Mouse (Mus musculus) lung, embryonic 14.5 days (tissue): ENCODE measurements around the gene Lars2. TPM values are rescaled to one million over a fixed set of nuclear protein-coding genes. Genes with fewer than 3 reads are reported as not detected.

Experiments used
- ATAC-seq: fragments of 200-750 bp; cut with Nextera tagmentation; 2 replicates; pipeline ENCODE4 v1.8.0; 2017; ENCODE audit warnings: mild to moderate bottlenecking, moderate TSS enrichment, moderate library complexity; ENCODE audit not compliant: insufficient read depth
- DNase-seq: peaks from one replicate; pipeline ENCODE4 v3.0.0-alpha.2; 2015
- H3K27ac ChIP-seq: fragments of 300-500 bp; sonication (generic); 2 replicates; pipeline ENCODE4 v1.5.1; 2014; ENCODE audit warnings: low read depth, mild to moderate bottlenecking, moderate library complexity
- H3K27me3 ChIP-seq: fragments of 300-500 bp; sonication (generic); 2 replicates; pipeline ENCODE4 v1.6.1; 2014; ENCODE audit warnings: low read length, control low read depth; ENCODE audit not compliant: insufficient read depth
- H3K36me3 ChIP-seq: fragments of 300-500 bp; sonication (generic); 2 replicates; pipeline ENCODE4 v1.6.1; 2014; ENCODE audit warnings: control low read depth; ENCODE audit not compliant: insufficient read depth
- H3K4me1 ChIP-seq: fragments of 300-500 bp; sonication (generic); 2 replicates; pipeline ENCODE4 v1.6.1; 2014; ENCODE audit warnings: antibody characterized with exemption, control low read depth; ENCODE audit not compliant: insufficient read depth
- H3K4me2 ChIP-seq: fragments of 300-500 bp; sonication (generic); 2 replicates; pipeline ENCODE4 v1.6.1; 2014; ENCODE audit warnings: mild to moderate bottlenecking
- H3K4me3 ChIP-seq: fragments of 300-500 bp; sonication (generic); 2 replicates; pipeline ENCODE4 v1.5.1; 2014; ENCODE audit warnings: low read depth, low read length
- H3K9ac ChIP-seq: fragments of 300-500 bp; sonication (generic); 2 replicates; pipeline ENCODE4 v1.6.1; 2014
- H3K9me3 ChIP-seq: fragments of 300-500 bp; sonication (generic); 2 replicates; pipeline ENCODE4 v1.6.1; 2016; ENCODE audit warnings: low read depth, low read length, control low read depth
- CTCF ChIP-seq: IDR thresholded peaks from 2 replicates; pipeline ENCODE4 v1.5.1; 2016; ENCODE audit warnings: antibody characterized with exemption, low read depth
- WGBS: fragments of 180-500 bp; shearing (Covaris S2); extraction: QIAGEN DNeasy Blood & Tissue Kit; methylation state at CpG from one replicate; pipeline ENCODE4 v1.1.7; 2014; 5-methylcytosine and 5-hydroxymethylcytosine counted together
- polyA plus RNA-seq: library from polyadenylated mRNA; unstranded; fragments of >200 nt; fragmentation: Nextera tagmentation; extraction: Ambion mirVana; gene quantifications from 2 replicates; pipeline ENCODE4 v1.2.1, GENCODE M21; 2014

Lars2 gene
- polyA plus RNA-seq, 1 experiment from 2014 or later: 1,263 TPM

GRCm38 (mm10) chr9:123496665-123497064 lies 129.9 kb downstream of the Lars2 start:
- WGBS: 11% methylated on average over 13 of the region's 13 CpGs
- TF ChIP-seq CTCF: no peak
- Histone ChIP-seq H3K4me2 (peak overlapping the region; percentile 45), H3K4me3 (no peak overlapping the region), H3K9me3 (no peaks in the 10 kb centered on the region), H3K27ac (no peak overlapping the region), H3K27me3 (no peaks in the 10 kb centered on the region), H3K9ac (no peak overlapping the region), H3K4me1 (peaks cover 14% of the 10 kb centered on the region), H3K36me3 (peaks cover 20% of the 10 kb centered on the region)
- DNase-seq: peak; percentile 47
- ATAC-seq: no peak

GRCm38 (mm10) chr9:123497906-123498305 lies 131.2 kb downstream of the Lars2 start:
- DNase-seq (peak; percentile 44), ATAC-seq (no peak; the same call in 1 of the 2 replicates)
- H3K27ac ChIP-seq: no peak overlapping the region

GRCm38 (mm10) chr9:123500480-123500879 lies 133.8 kb downstream of the Lars2 start:
- peaks cover 40% of the 10 kb centered on the region for H3K36me3 ChIP-seq
- H3K27me3 ChIP-seq: no peaks in the 10 kb centered on the region
- TF ChIP-seq CTCF: no peak
- H3K27ac ChIP-seq: no peak overlapping the region
- peaks cover 6% of the 10 kb centered on the region; the same call in 1 of the 2 replicates for H3K4me1 ChIP-seq
- no peak overlapping the region for H3K9ac ChIP-seq
- 79% methylated on average over 4 of the region's 4 CpGs for WGBS
- no peaks in the 10 kb centered on the region for H3K9me3 ChIP-seq
- DNase-seq: no peak
- H3K4me2 ChIP-seq: no peak overlapping the region
- no peak overlapping the region for H3K4me3 ChIP-seq
- ATAC-seq: no peak

More at GRCm38 (mm10) chr9:123497906-123498305, 131.2 kb downstream of the Lars2 start:
- Histone ChIP-seq H3K36me3 (peaks cover 31% of the 10 kb centered on the region), H3K4me1 (peaks cover 8% of the 10 kb centered on the region; the same call in 1 of the 2 replicates), H3K4me2 (no peak overlapping the region), H3K9me3 (no peaks in the 10 kb centered on the region), H3K27me3 (no peaks in the 10 kb centered on the region), H3K9ac (no peak overlapping the region), H3K4me3 (no peak overlapping the region)
- TF ChIP-seq CTCF: no peak
- 31% methylated on average over 5 of the region's 5 CpGs for WGBS

- TF ChIP-seq CTCF: no peak
- Histone ChIP-seq H3K4me3 (no peak overlapping the region), H3K27ac (no peak overlapping the region), H3K36me3 (peaks cover 40% of the 10 kb centered on the region), H3K9ac (no peak overlapping the region), H3K4me1 (peaks cover 13% of the 10 kb centered on the region), H3K27me3 (no peaks in the 10 kb centered on the region), H3K9me3 (no peaks in the 10 kb centered on the region), H3K4me2 (no peak overlapping the region)
- DNase-seq: no peak
- WGBS: 70% methylated on average over 5 of the region's 5 CpGs
- no peak for ATAC-seq
Observed at GRCm38 (mm10) chr9:123503171-123503834, 136.6 kb downstream of the Lars2 start.

- TF ChIP-seq CTCF: peak; percentile 93
- Histone ChIP-seq H3K4me3 (no peak overlapping the region), H3K36me3 (peaks cover 40% of the 10 kb centered on the region), H3K4me1 (peaks cover 13% of the 10 kb centered on the region), H3K4me2 (no peak overlapping the region), H3K9ac (no peak overlapping the region), H3K27me3 (no peaks in the 10 kb centered on the region), H3K27ac (no peak overlapping the region), H3K9me3 (no peaks in the 10 kb centered on the region)
- 20% methylated on average over 2 of the region's 2 CpGs for WGBS
- DNase-seq (peak; percentile 81), ATAC-seq (no peak; the same call in 1 of the 2 replicates)
Observed at GRCm38 (mm10) chr9:123504325-123504724, 137.6 kb downstream of the Lars2 start.

GRCm38 (mm10) chr9:123505598-123505997 lies 138.9 kb downstream of the Lars2 start:
- no peak for TF ChIP-seq CTCF
- Histone ChIP-seq H3K9ac (no peak overlapping the region), H3K27me3 (no peaks in the 10 kb centered on the region), H3K4me3 (no peak overlapping the region), H3K9me3 (no peaks in the 10 kb centered on the region), H3K36me3 (peaks cover 41% of the 10 kb centered on the region), H3K4me1 (peaks cover 13% of the 10 kb centered on the region), H3K4me2 (0 out of 2 replicates have a peak overlapping the region, but pooled peaks have one; percentile 16), H3K27ac (peak overlapping the region; percentile 6; the same call in 1 of the 2 replicates)
- peak; percentile 26; the same call in 1 of the 2 replicates for ATAC-seq
- 27% methylated on average over 1 of the region's 1 CpGs for WGBS
- DNase-seq: peak; percentile 53

GRCm38 (mm10) chr9:123506270-123507146 lies 139.8 kb downstream of the Lars2 start:
- Histone ChIP-seq H3K4me3 (no peak overlapping the region), H3K36me3 (peaks cover 41% of the 10 kb centered on the region), H3K9me3 (no peaks in the 10 kb centered on the region), H3K27me3 (no peaks in the 10 kb centered on the region), H3K4me2 (no peak overlapping the region), H3K27ac (peak overlapping the region; percentile 55; the same call in 1 of the 2 replicates), H3K4me1 (peaks cover 13% of the 10 kb centered on the region), H3K9ac (no peak overlapping the region)
- ATAC-seq: peak; percentile 80
- no peak for TF ChIP-seq CTCF
- peak; percentile 92 for DNase-seq
- WGBS: 38% methylated on average over 4 of the region's 4 CpGs
